Mouse (Mus musculus): ENCODE measurements at regions not wholly inside any gene's neighbourhood (a gene's known extent, or its start where the extent isn't known, plus 50 kb on each side); places are given as distances from the start of the nearest gene placed in this dataset.

DNA sequence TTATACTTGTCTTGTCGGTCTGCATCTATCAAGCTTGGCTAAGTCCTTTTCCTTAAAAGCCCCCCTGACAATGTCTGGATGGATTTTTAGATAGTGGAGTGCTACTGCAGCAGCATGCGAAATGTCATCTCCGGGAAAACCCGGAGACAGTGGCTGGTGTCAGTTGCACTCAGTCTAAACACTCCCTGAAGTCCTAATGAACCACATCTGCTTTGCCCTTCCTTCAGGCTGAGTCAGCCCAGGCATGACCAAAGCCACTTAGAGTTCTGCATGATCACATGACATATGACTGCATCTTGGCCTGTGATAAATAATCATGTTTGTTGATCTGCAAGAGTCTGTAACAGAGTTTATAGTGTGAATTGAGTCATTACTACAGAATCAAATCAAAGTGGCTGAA lies 255.7 kb upstream of the Sall1 start:
- Histone ChIP-seq H3K4me3 (replicated peaks in 1 of 3; ENCODE audit: low read depth in 2 of 3, low read length in 2 of 3, poor library complexity in 1 of 3) (no peak overlapping the region), H3K27me3 (replicated peaks) (no peaks in the 10 kb centered on the region), H3K27ac (ENCODE audit: insufficient read depth, low read depth) (no peak overlapping the region), H3K79me2 (replicated peaks; ENCODE audit: control insufficient read depth, extremely low read depth, insufficient read depth, poor library complexity, severe bottlenecking) (no peaks in the 10 kb centered on the region), H3K4me1 (ENCODE audit: control insufficient read depth in 1 of 2, insufficient read depth in 2 of 2) (peaks cover 0 to 8% of the 10 kb centered on the region in 2 experiments; a peak in 1 of 4 replicates), H3K36me3 (replicated peaks in 1 of 2; ENCODE audit: control insufficient read depth in 1 of 2, insufficient read depth in 1 of 2, low read length in 1 of 2) (peaks cover 0 to 3% of the 10 kb centered on the region in 2 experiments), H3K9me3 (replicated peaks; ENCODE audit: low read length) (peaks cover 34% of the 10 kb centered on the region), H3K4me2 (ENCODE audit: insufficient read depth, low read depth, poor library complexity, severe bottlenecking) (no peak overlapping the region), H3K9ac (ENCODE audit: insufficient read depth, low read depth) (no peak overlapping the region)
- dilution Hi-C loops (cut with MboI; ENCODE audit: extremely low pct_ligation_motif_present, extremely low pct_unique_long_range_greater_than_20kb, low sequenced_read_pairs) (no loop called here), in situ Hi-C loops (cut with MboI; ENCODE audit: low pct_ligation_motif_present, low pct_unique_long_range_greater_than_20kb, low sequenced_read_pairs) (no loop called here)
- peak; percentile 8 for DNase-seq (ENCODE audit: extremely low read depth)
- TF ChIP-seq EP300 (IDR thresholded peaks at IDR 0.05; ENCODE audit: low read length) = no peak

DNA sequence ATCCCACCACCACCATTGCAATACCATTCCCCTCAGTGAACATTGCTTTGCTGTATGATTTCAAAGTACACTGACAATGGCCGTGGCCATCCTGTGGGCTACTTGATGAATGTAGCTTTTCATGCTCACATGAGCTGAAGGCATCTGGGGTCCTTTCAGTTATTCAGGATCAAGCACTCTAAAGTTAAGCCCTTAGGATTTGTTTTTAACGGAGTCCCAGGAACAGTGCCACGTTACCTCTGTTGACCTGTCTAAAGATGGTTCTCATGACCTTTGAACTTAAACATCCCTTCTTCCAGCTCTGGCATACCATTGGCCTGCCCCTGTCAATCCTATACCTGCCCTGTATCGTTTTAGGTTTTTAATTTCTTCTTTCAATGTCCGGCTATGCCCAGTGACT lies 251.7 kb upstream of the Sall1 start:
- DNase-seq (ENCODE audit: extremely low read depth) = no peak
- Histone ChIP-seq H3K4me3 (replicated peaks in 1 of 3; ENCODE audit: low read depth in 2 of 3, low read length in 2 of 3, poor library complexity in 1 of 3) (no peak overlapping the region), H3K9me3 (replicated peaks; ENCODE audit: low read length) (peaks cover 35% of the 10 kb centered on the region), H3K79me2 (replicated peaks; ENCODE audit: control insufficient read depth, extremely low read depth, insufficient read depth, poor library complexity, severe bottlenecking) (no peaks in the 10 kb centered on the region), H3K9ac (ENCODE audit: insufficient read depth, low read depth) (no peak overlapping the region), H3K4me2 (ENCODE audit: insufficient read depth, low read depth, poor library complexity, severe bottlenecking) (no peak overlapping the region), H3K4me1 (ENCODE audit: control insufficient read depth in 1 of 2, insufficient read depth in 2 of 2) (peaks cover 0 to 8% of the 10 kb centered on the region in 2 experiments; a peak in 1 of 4 replicates), H3K27me3 (replicated peaks) (no peaks in the 10 kb centered on the region), H3K27ac (ENCODE audit: insufficient read depth, low read depth) (no peak overlapping the region), H3K36me3 (replicated peaks in 1 of 2; ENCODE audit: control insufficient read depth in 1 of 2, insufficient read depth in 1 of 2, low read length in 1 of 2) (no peaks in the 10 kb centered on the region)
- in situ Hi-C loops (cut with MboI; ENCODE audit: low pct_ligation_motif_present, low pct_unique_long_range_greater_than_20kb, low sequenced_read_pairs) (no loop called here), dilution Hi-C loops (cut with MboI; ENCODE audit: extremely low pct_ligation_motif_present, extremely low pct_unique_long_range_greater_than_20kb, low sequenced_read_pairs) (no loop called here)
- TF ChIP-seq NRF1 (IDR thresholded peaks at IDR 0.05; ENCODE audit: low read depth, low read length) (no peak), IRF4 (IDR thresholded peaks at IDR 0.05; ENCODE audit: low read depth, low read length) (no peak), SIN3A (IDR thresholded peaks at IDR 0.05; ENCODE audit: low read length) (no peak), CTCF (conservative IDR thresholded peaks at IDR 0.05 in 1 of 2, IDR thresholded peaks at IDR 0.05 in 1 of 2; ENCODE audit: low read depth in 2 of 2, low read length in 2 of 2) (no peak), MXI1 (IDR thresholded peaks at IDR 0.05; ENCODE audit: low read depth, low read length) (no peak), ZNF384 (IDR thresholded peaks at IDR 0.05; ENCODE audit: low read depth, low read length) (no peak), NELFE (IDR thresholded peaks at IDR 0.05; ENCODE audit: low read depth, low read length) (no peak), ZC3H11A (IDR thresholded peaks at IDR 0.05; ENCODE audit: low read depth, low read length) (no peak)

DNA sequence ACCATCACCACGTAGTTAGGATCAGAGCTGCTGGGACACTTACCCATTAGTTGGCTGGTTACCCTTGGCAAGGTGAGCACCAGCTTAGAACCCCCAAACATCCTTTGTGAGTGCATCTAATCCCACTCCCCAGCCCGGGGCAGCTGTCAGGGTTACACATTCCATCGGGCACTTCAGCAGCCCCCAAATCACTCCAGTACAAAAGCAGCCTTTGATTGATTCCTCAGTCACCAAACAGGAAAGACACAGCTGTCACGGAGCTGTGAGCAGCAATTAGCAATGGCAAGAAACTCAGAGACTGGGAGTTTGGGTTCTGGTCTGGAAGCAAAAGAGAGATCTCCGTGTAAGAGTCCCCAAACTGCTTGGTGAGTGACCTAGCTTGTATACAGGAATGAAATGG lies 245.1 kb upstream of the Sall1 start:
- H3K27me3 ChIP-seq (replicated peaks) = no peaks in the 10 kb centered on the region

More for the DNA sequence above, 245.1 kb upstream of the Sall1 start:
- no peak overlapping the region for H3K4me2 ChIP-seq (ENCODE audit: insufficient read depth, low read depth, poor library complexity, severe bottlenecking)
- H3K4me1 ChIP-seq (ENCODE audit: control insufficient read depth in 1 of 2, insufficient read depth in 2 of 2) = peaks cover 0 to 16% of the 10 kb centered on the region in 2 experiments; a peak in 2 of 4 replicates
- TF ChIP-seq RAD21 (IDR thresholded peaks at IDR 0.05; ENCODE audit: low read depth, low read length) = no peak
- TF ChIP-seq CTCF (conservative IDR thresholded peaks at IDR 0.05 in 1 of 2, IDR thresholded peaks at IDR 0.05 in 1 of 2; ENCODE audit: low read depth in 2 of 2, low read length in 2 of 2) = no peak
- TF ChIP-seq TBP (conservative IDR thresholded peaks at IDR 0.05; ENCODE audit: low read depth, low read length) = no peak
- no peak for TF ChIP-seq BHLHE40 (IDR thresholded peaks at IDR 0.05; ENCODE audit: low read depth, low read length)
- TF ChIP-seq E2F4 (IDR thresholded peaks at IDR 0.05; ENCODE audit: insufficient replicate concordance, low read depth, low read length) = no peak
- TF ChIP-seq CHD1 (IDR thresholded peaks at IDR 0.05; ENCODE audit: low read depth, low read length) = no peak
- no peak for TF ChIP-seq KAT2A (IDR thresholded peaks at IDR 0.05; ENCODE audit: insufficient replicate concordance, low read length)
- TF ChIP-seq POLR2A (IDR thresholded peaks at IDR 0.05; ENCODE audit: low read depth, low read length) = no peak
- no peak overlapping the region for H3K4me3 ChIP-seq (replicated peaks in 1 of 3; ENCODE audit: low read depth in 2 of 3, low read length in 2 of 3, poor library complexity in 1 of 3)
- peaks cover 37% of the 10 kb centered on the region for H3K9me3 ChIP-seq (replicated peaks; ENCODE audit: low read length)
- no peak for DNase-seq (ENCODE audit: extremely low read depth)
- no peaks in the 10 kb centered on the region for H3K36me3 ChIP-seq (replicated peaks in 1 of 2; ENCODE audit: control insufficient read depth in 1 of 2, insufficient read depth in 1 of 2, low read length in 1 of 2)
- no peaks in the 10 kb centered on the region for H3K79me2 ChIP-seq (replicated peaks; ENCODE audit: control insufficient read depth, extremely low read depth, insufficient read depth, poor library complexity, severe bottlenecking)
- H3K9ac ChIP-seq (ENCODE audit: insufficient read depth, low read depth) = no peak overlapping the region
- dilution Hi-C loops (cut with MboI; ENCODE audit: extremely low pct_ligation_motif_present, extremely low pct_unique_long_range_greater_than_20kb, low sequenced_read_pairs) = no loop called here
- in situ Hi-C loops (cut with MboI; ENCODE audit: low pct_ligation_motif_present, low pct_unique_long_range_greater_than_20kb, low sequenced_read_pairs) = no loop called here
- H3K27ac ChIP-seq (ENCODE audit: insufficient read depth, low read depth) = no peak overlapping the region
